Mouse (Mus musculus): ENCODE results near the gene Slco2a1.

DNA sequence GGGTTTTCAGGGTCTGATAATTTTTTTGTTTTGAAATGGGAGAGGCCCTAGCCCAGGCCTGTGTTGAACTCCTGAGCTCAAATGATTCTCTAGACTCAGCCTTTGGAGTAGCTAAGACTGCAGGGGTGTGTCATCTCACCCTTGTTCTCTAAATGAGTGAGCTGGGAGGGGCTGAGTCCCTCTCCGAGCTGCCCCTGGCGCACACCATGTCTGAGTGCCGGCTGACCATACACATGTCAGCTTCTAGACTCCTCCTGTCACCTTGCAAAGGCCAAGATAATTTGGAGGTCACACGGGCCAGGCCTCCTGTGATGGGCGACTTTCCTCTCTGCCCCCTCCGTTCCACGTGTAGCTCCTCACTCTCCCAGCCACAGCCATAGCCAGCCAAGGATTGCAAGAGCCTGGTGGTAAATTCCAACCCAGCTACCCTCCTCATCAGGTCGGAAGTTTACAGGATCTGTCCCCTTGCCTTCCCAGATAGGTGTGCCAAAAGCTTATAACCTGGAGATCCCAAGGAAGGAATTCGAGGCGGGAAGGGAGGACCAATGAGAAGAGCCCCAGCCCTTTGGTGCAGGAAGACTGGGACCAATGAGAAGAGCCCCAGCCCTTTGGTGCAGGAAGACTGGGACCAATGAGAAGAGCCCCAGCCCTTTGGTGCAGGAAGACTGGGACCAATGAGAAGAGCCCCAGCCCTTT, 26.3 kb upstream of the Slco2a1 start:
- TF ChIP-seq CTCF (IDR thresholded peaks at IDR 0.05; ENCODE audit: extremely low read depth, insufficient read depth, low read length) (no peak), POLR2A (IDR thresholded peaks at IDR 0.05; ENCODE audit: extremely low read depth, insufficient read depth, low read length) (no peak)
